Mouse (Mus musculus) gonadal fat pad, adult 2 months (tissue): ENCODE measurements at regions not wholly inside any gene's neighbourhood (a gene's known extent, or its start where the extent isn't known, plus 50 kb on each side); places are given as distances from the start of the nearest gene placed in this dataset.

Source experiments
- DNase-seq: peaks from one replicate; pipeline ENCODE4 v3.0.0-alpha.2; 2012; ENCODE audit warnings: low read depth

DNA sequence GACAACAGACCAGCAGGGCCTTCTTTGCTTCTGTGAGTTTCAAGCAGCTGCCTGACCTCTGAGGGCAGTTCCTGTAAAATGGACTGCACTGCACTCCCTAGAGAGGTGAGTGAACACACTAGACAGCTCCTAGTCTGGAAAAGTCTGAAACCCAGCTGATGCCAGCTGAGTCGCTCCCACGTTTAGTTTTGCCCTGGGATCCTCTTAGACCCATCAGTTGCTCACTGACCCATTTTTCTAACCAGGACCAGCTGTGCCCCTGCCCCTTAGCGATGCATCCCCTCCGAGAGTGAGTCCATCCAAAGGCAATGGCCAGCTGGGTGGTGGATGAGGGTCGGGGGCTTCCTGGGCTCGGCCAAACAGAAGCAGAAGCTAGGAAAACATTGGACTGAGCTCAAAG, 62.2 kb upstream of the Top1 start:
- no peak for DNase-seq

GRCm38 (mm10) chr2:160584568-160584967, 61.1 kb upstream of the Top1 start:
- DNase-seq = no peak

DNA sequence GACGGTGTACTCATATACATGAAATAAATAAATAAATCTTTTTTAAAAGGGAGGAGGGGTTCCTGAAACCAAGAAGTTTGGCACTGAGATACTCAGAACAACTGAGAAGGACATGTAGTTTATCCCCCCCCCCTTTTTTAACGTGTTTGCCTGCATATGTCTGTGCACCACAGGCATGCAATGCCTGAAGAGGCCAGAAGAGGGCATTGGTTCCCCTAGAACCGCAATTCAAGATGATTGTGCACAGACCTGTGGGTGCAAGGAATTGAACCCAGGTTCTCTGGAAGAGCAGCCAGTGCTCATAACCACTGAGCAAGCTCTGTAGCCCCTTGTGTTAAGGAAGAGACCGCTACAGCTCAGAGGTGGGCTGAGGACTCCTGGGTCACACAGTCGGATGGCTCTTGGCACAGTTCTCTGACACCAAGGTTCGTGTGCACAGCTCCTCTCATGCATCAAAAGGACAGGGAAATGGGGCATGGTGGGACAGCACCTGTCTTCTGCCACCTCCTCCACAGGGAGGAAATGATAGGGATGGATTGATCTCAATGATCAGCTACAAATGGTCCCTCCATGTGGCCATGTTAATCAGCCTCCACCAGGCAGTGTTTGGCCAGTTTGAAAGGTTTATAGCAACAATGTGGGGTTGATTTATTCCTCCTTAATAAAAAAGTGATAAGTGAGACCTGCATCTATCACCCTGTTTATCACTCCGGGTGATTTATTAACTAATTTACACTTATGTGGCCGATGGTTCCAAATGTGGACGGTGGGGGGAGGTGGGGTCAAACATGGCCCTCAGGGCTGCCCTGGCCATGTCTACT, 58.5 kb upstream of the Top1 start:
- no peak for DNase-seq

DNA sequence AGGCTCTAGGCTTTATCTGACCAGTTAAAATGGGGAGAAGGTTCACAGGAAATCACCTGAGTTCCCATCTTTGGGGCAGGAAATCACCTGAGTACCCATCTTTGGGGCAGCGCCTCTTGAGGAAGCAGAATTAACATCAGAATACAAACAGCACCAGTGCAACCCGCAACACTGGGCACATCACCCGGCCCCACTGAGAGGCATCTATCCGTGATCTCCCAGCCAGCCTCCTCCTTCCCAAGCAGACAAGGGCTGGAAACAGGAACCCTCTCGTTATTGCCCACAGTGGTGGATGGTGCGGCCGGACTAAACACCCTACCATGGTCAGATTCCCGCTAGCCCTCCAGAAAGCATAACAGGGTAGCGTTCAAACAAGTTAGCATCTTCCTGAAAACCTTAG, 57.3 kb upstream of the Top1 start:
- DNase-seq = no peak

DNA sequence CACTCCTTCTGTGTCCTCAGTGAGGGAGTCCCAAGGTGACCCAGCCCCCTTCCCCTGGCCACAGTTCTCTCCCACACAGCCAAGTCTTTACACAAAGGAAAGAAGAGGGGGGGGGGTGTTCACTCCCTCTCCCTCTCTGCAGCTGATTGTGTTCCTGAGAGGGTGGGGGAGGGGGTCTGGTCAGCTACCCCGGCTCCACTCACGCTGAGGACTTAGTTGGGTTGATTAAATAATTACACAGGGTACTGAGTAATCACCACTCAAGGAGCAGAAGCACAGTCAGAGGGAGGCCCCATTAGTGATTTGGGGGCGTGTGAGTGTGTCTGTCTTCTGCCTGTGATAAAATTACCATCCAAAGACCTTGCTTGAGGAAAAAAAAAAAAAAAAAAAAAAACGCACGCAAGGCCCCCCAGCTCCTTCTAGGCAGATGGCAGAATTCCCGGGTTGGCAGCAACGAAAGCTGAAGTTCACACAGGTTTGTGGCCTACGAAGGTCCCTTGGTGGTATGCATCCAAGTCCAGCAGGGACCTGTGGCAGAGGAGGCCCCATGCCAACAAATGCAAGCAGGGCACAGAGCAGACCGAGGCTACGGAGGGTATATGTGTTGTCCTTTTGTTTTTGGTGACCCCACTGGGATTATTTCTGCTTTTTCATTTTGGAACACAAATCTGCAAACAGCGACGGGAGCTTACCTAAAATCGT, 55.3 kb upstream of the Top1 start:
- DNase-seq = no peak

- DNase-seq = no peak
Measured at GRCm38 (mm10) chr2:160591446-160592180, 54.1 kb upstream of the Top1 start.

- no peak for DNase-seq
Measured at GRCm38 (mm10) chr2:160593035-160593434, 52.7 kb upstream of the Top1 start.
